Mouse (Mus musculus) forebrain, embryonic 16.5 days (tissue): ENCODE measurements around the gene Ntn1. TPM values are rescaled to one million over a fixed set of nuclear protein-coding genes. Genes with fewer than 3 reads are reported as not detected.

Experiments used
- ATAC-seq: fragments of 200-750 bp; cut with Nextera tagmentation; 2 replicates; pipeline ENCODE4 v1.8.0; 2017; ENCODE audit warnings: mild to moderate bottlenecking, moderate library complexity
- H3K27ac ChIP-seq: fragments of 300-500 bp; sonication (generic); 2 replicates; pipeline ENCODE4 v1.5.1; 2014; ENCODE audit warnings: low read length, control low read depth
- H3K27me3 ChIP-seq: fragments of 300-500 bp; sonication (generic); replicated peaks from 2 replicates; pipeline ENCODE4 v1.6.1; 2014; ENCODE audit warnings: low read length; ENCODE audit not compliant: control insufficient read depth, insufficient read depth
- H3K36me3 ChIP-seq: fragments of 300-500 bp; sonication (generic); 2 replicates; pipeline ENCODE4 v1.6.1; 2014; ENCODE audit not compliant: control insufficient read depth, insufficient read depth
- H3K4me1 ChIP-seq: fragments of 300-500 bp; sonication (generic); replicated peaks from 2 replicates; pipeline ENCODE4 v1.6.1; 2014; ENCODE audit warnings: low read length; ENCODE audit not compliant: control insufficient read depth, insufficient read depth
- H3K4me2 ChIP-seq: fragments of 300-500 bp; sonication (generic); 2 replicates; pipeline ENCODE4 v1.6.1; 2014; ENCODE audit warnings: mild to moderate bottlenecking, low read length, control low read depth
- H3K4me3 ChIP-seq: fragments of 300-500 bp; sonication (generic); replicated peaks from 2 replicates; pipeline ENCODE4 v1.5.1; 2014; ENCODE audit warnings: mild to moderate bottlenecking, low read length, control low read depth
- H3K9ac ChIP-seq: fragments of 300-500 bp; sonication (generic); replicated peaks from 2 replicates; pipeline ENCODE4 v1.6.1; 2014; ENCODE audit warnings: low read depth, low read length, control low read depth
- H3K9me3 ChIP-seq: fragments of 300-500 bp; sonication (generic); 2 replicates; pipeline ENCODE4 v1.6.1; 2016; ENCODE audit warnings: low read length; ENCODE audit not compliant: control insufficient read depth
- WGBS: fragments of 180-500 bp; shearing (Covaris S2); extraction: QIAGEN DNeasy Blood & Tissue Kit; methylation state at CpG from one replicate; pipeline ENCODE4 v1.1.7; 2014; 5-methylcytosine and 5-hydroxymethylcytosine counted together
- polyA plus RNA-seq: library from polyadenylated mRNA; unstranded; fragments of >200 nt; fragmentation: Nextera tagmentation; extraction: Ambion mirVana; gene quantifications from 2 replicates; pipeline ENCODE4 v1.2.1, GENCODE M21; 2015

The Ntn1 gene
- polyA plus RNA-seq, 1 experiment from 2014 or later: 9.4 TPM

DNA sequence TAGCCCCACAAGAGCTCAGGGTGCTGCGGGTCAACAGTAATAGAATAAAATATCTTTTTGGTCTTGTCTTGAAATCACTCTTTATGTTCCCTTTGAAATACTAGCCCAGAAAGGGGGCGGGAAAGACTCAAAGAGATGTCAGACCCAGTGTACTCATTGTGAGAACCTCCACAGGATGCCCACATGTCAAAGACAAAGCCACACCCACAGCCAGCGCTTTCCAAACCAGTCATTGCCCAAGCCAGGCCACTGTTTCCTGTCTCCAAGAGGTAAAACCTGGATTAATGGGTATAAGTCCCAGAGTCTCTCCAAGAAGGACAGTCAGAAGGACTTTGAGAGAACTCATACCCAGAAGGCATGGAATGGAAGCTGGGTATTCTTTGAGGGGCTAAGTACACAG is 60.3 kb downstream of the Ntn1 start:
- no peak for ATAC-seq

DNA sequence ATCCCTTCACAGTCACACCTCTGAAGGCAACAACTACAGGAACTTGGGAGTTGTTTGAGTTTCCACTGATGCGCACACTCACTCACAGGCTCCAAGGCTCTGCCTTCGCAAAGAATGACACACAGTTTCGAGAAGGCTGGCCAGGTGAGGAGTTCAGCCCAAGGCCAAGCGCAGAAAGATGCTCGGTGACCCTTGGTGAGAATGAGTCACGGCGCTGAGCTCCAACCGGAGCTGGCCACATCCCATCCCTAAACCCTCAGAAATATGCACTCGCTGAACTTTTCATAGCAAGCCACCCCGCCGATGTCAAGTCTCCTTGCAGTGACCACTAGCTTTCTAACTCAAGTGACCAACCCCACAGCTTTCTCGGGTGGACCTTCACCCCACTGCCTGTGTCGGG is 60.8 kb downstream of the Ntn1 start:
- WGBS: 95% methylated on average over 13 of the region's 13 CpGs

More for the DNA sequence above, 60.3 kb downstream of the Ntn1 start:
- WGBS: 72% methylated on average over 3 of the region's 3 CpGs
- H3K4me1 ChIP-seq: peaks cover 14% of the 10 kb centered on the region
- H3K27me3 ChIP-seq: no peaks in the 10 kb centered on the region
- no peak overlapping the region for H3K27ac ChIP-seq
- no peak overlapping the region for H3K4me2 ChIP-seq
- H3K9ac ChIP-seq: no peak overlapping the region
- no peaks in the 10 kb centered on the region for H3K9me3 ChIP-seq
- H3K4me3 ChIP-seq: no peak overlapping the region
- no peaks in the 10 kb centered on the region for H3K36me3 ChIP-seq

DNA sequence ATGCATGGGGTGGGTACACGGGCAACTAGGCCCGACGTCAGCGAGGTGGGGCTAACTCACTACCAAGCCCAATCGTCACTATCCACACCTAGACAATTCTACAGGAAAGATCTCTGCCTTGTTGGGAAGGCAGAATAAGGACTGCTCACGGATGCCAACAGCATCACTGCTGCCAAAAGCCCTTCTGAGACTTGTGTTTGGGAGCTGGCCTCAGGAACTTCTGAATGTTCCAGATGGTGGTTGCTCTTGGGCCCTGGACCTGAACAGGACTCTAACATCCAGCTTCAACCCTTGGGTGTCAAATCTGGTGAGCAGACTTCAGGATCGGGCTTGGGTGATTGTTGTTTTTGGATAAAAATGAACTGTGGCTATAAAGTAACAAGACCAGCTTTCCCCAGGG is 61.3 kb downstream of the Ntn1 start:
- ATAC-seq: no peak
- Histone ChIP-seq H3K9me3 (no peaks in the 10 kb centered on the region), H3K27ac (no peak overlapping the region), H3K27me3 (no peaks in the 10 kb centered on the region), H3K4me2 (no peak overlapping the region), H3K9ac (no peak overlapping the region), H3K4me3 (no peak overlapping the region), H3K36me3 (no peaks in the 10 kb centered on the region), H3K4me1 (peaks cover 14% of the 10 kb centered on the region)
- 96% methylated on average over 7 of the region's 7 CpGs for WGBS

More for the DNA sequence above, 60.8 kb downstream of the Ntn1 start:
- no peak for ATAC-seq
- no peak overlapping the region for H3K27ac ChIP-seq
- H3K4me3 ChIP-seq: no peak overlapping the region
- no peaks in the 10 kb centered on the region for H3K27me3 ChIP-seq
- H3K4me2 ChIP-seq: no peak overlapping the region
- H3K36me3 ChIP-seq: no peaks in the 10 kb centered on the region
- no peak overlapping the region for H3K9ac ChIP-seq
- H3K4me1 ChIP-seq: peaks cover 14% of the 10 kb centered on the region
- H3K9me3 ChIP-seq: no peaks in the 10 kb centered on the region

DNA sequence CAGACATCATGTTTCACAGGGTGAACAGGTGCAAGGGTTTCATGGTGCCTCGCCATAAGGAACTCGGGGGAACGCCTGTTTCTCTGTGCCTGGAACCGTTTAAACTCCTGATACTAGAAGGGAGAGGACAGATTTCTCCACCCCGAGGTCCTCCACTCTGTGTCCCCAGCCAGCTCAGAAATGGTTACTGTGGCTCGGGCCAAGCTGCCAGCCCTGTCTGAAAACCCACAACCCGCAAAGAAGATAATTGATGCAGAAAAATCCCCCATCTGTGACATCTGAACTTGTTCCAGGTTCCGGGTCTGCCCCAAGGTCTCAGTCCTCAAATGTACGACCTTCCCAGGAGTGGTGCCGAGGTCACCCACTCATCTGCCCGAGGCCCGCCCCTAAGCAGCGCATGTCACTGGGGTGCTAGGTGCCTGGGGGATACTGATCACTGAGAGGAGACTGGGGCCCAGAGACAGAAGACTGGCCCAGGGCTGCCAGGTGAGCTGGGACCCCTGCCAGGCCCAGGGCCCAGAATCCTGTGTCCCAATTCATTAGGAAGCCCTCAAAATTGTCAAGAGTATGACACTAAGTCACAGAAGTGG is 68.9 kb downstream of the Ntn1 start:
- 82% methylated on average over 13 of the region's 13 CpGs for WGBS
- Histone ChIP-seq H3K36me3 (no peaks in the 10 kb centered on the region), H3K4me1 (no peaks in the 10 kb centered on the region), H3K27ac (no peak overlapping the region), H3K4me2 (no peak overlapping the region), H3K9me3 (peaks cover 3% of the 10 kb centered on the region), H3K9ac (no peak overlapping the region), H3K27me3 (no peaks in the 10 kb centered on the region), H3K4me3 (no peak overlapping the region)
- no peak for ATAC-seq

DNA sequence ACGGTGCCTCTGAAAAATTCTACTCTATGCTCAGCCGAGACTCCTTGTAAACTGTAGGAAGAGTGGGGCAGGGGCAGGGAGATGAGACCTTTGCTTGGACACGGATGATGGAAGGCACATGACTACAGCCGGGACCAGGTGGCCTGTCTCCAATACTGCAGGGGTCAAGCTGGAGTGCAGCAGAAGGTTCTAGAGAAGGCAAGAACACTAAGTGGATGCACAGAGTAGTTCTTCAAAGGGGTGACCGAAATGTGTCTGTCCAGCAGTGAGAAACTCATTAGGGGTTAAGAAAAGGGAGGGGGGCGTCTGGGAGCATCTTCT is 69.5 kb downstream of the Ntn1 start:
- Histone ChIP-seq H3K9ac (no peak overlapping the region), H3K9me3 (peaks cover 3% of the 10 kb centered on the region), H3K4me1 (no peaks in the 10 kb centered on the region), H3K4me3 (no peak overlapping the region), H3K36me3 (no peaks in the 10 kb centered on the region), H3K4me2 (no peak overlapping the region), H3K27ac (no peak overlapping the region), H3K27me3 (no peaks in the 10 kb centered on the region)
- no peak for ATAC-seq
- 88% methylated on average over 6 of the region's 6 CpGs for WGBS

DNA sequence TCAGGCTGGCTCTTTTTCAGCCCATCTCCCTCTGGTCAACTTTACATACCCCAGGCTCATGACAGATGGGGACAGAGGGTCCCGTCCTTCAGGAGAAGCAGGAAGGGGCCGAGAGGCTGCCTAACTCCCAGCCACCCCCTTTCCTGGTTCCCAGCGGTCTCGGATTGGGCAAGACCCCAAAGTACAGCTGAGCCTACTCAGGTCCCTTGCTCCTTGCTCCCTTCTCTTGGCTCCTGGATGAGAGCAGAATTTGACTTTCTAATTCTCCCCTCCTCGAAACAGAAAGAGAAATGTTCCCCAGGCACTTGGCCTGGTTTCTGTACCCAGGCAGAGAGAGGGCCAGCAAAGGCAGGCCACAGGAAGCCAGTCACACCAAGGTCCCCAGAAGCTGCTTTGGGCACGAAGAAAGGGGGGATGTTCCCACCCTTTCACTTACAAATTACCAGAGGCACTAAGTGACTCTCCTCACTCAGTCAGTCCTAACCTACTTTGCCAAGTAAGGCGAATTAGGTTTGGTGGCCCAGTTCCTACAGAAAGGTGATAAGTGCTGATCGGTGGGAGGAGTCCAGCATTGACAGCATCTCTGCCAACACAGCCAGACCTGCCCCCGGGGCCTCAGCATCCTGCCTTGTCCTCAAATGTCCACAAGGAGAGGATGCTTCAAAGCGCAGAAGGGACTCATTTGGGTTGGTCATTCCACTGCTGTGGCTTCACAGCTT is 70.1 kb downstream of the Ntn1 start:
- WGBS: 77% methylated on average over 10 of the region's 10 CpGs
- H3K9ac ChIP-seq: no peak overlapping the region
- no peak for ATAC-seq
- H3K36me3 ChIP-seq: no peaks in the 10 kb centered on the region
- no peak overlapping the region for H3K4me2 ChIP-seq
- peaks cover 3% of the 10 kb centered on the region for H3K9me3 ChIP-seq
- no peaks in the 10 kb centered on the region for H3K27me3 ChIP-seq
- H3K27ac ChIP-seq: no peak overlapping the region
- no peak overlapping the region for H3K4me3 ChIP-seq
- no peaks in the 10 kb centered on the region for H3K4me1 ChIP-seq

DNA sequence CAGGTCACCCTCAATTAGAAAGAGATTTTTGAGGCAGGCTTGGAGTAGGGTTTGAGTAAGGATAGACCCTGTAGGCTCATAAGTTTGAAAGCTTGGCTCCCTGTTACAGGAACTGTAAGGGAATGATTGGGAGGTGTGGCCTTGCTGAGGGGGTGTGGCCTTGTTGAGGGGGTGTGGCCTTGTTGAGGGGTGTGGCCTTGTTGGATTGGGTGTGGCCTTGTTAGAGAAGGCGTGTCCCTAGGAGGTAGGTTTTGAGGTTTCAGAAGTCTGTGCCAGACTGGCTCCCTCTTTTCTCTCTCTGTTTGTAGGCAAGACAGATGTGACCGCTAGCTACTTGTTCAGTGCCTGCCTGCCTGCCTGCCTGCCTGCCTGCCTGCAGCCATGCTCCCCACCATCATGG is 75.8 kb downstream of the Ntn1 start:
- Histone ChIP-seq H3K4me1 (no peaks in the 10 kb centered on the region), H3K9me3 (peaks cover 3% of the 10 kb centered on the region), H3K9ac (no peak overlapping the region), H3K4me2 (no peak overlapping the region), H3K27ac (no peak overlapping the region), H3K27me3 (no peaks in the 10 kb centered on the region), H3K4me3 (no peak overlapping the region), H3K36me3 (no peaks in the 10 kb centered on the region)
- 72% methylated on average over 2 of the region's 2 CpGs for WGBS
- ATAC-seq: no peak

DNA sequence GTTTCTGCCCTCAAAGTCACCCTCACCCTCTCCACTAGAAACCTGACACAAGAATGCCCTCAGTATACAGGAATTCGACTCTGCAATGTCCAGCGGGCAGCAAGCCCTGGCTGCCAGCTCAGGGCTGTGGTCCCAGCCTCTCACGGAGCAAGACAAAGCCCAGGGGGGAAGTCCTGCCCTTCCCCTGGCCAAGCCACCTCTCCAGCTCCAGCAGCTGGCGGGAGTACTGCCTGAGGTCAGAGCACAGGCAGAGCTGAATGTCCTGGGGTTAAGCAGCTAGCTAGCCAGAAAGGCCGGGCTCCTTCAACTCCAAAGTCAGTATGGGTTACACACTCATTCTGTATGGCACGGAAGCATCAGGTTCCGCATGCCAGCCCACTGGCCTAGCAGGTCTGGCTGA is 79.2 kb downstream of the Ntn1 start:
- WGBS: 75% methylated on average over 7 of the region's 7 CpGs
- H3K27ac ChIP-seq: no peak overlapping the region
- peaks cover 3% of the 10 kb centered on the region for H3K9me3 ChIP-seq
- H3K4me1 ChIP-seq: no peaks in the 10 kb centered on the region
- H3K4me2 ChIP-seq: no peak overlapping the region
- no peaks in the 10 kb centered on the region for H3K27me3 ChIP-seq
- no peak for ATAC-seq
- no peak overlapping the region for H3K4me3 ChIP-seq
- no peaks in the 10 kb centered on the region for H3K36me3 ChIP-seq
- H3K9ac ChIP-seq: no peak overlapping the region

DNA sequence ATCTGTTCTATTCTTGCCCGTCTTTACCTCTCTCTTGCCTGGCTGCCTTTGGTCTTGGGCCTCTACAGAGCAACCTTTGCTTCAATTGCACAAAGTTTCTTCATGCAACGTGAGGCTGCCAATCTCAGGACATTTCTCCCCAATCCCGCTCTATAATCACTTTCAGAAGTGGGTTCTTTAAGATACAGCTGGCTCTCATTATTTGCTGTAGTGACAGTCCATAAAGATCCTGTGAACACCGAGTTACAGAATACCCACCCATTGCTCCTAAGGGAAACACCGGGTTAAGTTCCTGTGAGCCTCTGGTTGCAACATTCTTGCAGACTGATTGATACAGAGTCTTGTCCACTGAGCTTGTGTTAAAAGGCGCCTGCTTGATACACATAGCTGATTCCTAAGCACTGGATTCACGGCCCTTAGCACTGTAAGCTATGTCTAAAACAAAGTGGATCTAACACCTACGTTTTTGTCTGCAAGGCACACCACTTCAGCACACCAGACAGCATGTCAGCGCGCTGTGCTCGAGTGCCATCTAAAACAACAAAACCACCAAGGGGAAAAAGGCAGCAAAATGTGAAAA is 85.0 kb downstream of the Ntn1 start:
- Histone ChIP-seq H3K27ac (no peak overlapping the region), H3K9ac (no peak overlapping the region), H3K27me3 (no peaks in the 10 kb centered on the region), H3K36me3 (no peaks in the 10 kb centered on the region), H3K4me1 (no peaks in the 10 kb centered on the region), H3K4me3 (no peak overlapping the region), H3K9me3 (peaks cover 3% of the 10 kb centered on the region), H3K4me2 (no peak overlapping the region)
- 75% methylated on average over 11 of the region's 11 CpGs for WGBS
- no peak for ATAC-seq
